Mouse (Mus musculus) lung, postnatal 0 days (tissue): ENCODE measurements around the gene Man1c1. TPM values are rescaled to one million over a fixed set of nuclear protein-coding genes. Genes with fewer than 3 reads are reported as not detected.
A peak's percentile ranks its signal among the peaks of the same experiment; 100 is the strongest.

Source experiments
- ATAC-seq: fragments of 200-750 bp; cut with Nextera tagmentation; 2 replicates; pipeline ENCODE4 v1.8.0; 2017; ENCODE audit warnings: moderate library complexity
- DNase-seq: peaks from one replicate; pipeline ENCODE4 v3.0.0-alpha.2; 2016; ENCODE audit warnings: low spot score
- H3K27ac ChIP-seq: fragments of 300-500 bp; sonication (generic); 2 replicates; pipeline ENCODE4 v1.5.1; 2014; ENCODE audit warnings: antibody characterized with exemption, mild to moderate bottlenecking, low read length, mixed read lengths
- H3K27me3 ChIP-seq: fragments of 300-500 bp; sonication (generic); replicated peaks from 2 replicates; pipeline ENCODE4 v1.6.1; 2014; ENCODE audit warnings: low read length, mixed read lengths; ENCODE audit not compliant: insufficient read depth
- H3K36me3 ChIP-seq: fragments of 300-500 bp; sonication (generic); 2 replicates; pipeline ENCODE4 v1.6.1; 2014; ENCODE audit warnings: low read length, mixed read lengths; ENCODE audit not compliant: insufficient read depth
- H3K4me1 ChIP-seq: fragments of 300-500 bp; sonication (generic); 2 replicates; pipeline ENCODE4 v1.6.1; 2014; ENCODE audit warnings: antibody characterized with exemption, low read depth, low read length, mixed read lengths; ENCODE audit not compliant: insufficient read depth
- H3K4me2 ChIP-seq: fragments of 300-500 bp; sonication (generic); replicated peaks from 2 replicates; pipeline ENCODE4 v1.6.1; 2014; ENCODE audit warnings: low read depth, mild to moderate bottlenecking, low read length, moderate library complexity, mixed read lengths
- H3K4me3 ChIP-seq: fragments of 300-500 bp; sonication (generic); 2 replicates; pipeline ENCODE4 v1.5.1; 2014; ENCODE audit warnings: low read depth, low read length
- H3K9ac ChIP-seq: fragments of 300-500 bp; sonication (generic); replicated peaks from 2 replicates; pipeline ENCODE4 v1.6.1; 2014; ENCODE audit warnings: low read depth, mild to moderate bottlenecking
- H3K9me3 ChIP-seq: fragments of 300-500 bp; sonication (generic); 2 replicates; pipeline ENCODE4 v1.6.1; 2016; ENCODE audit warnings: low read length, mixed read lengths
- CTCF ChIP-seq: IDR thresholded peaks from 2 replicates; pipeline ENCODE4 v1.5.1; 2016; ENCODE audit warnings: antibody characterized with exemption, mild to moderate bottlenecking
- EP300 ChIP-seq: IDR thresholded peaks from 2 replicates; pipeline ENCODE4 v1.6.1; 2016; ENCODE audit warnings: antibody characterized with exemption, mild to moderate bottlenecking, control low read depth
- WGBS: fragments of 180-500 bp; shearing (Covaris S2); extraction: QIAGEN DNeasy Blood & Tissue Kit; methylation state at CpG from one replicate; pipeline ENCODE4 v1.1.7; 2014; 5-methylcytosine and 5-hydroxymethylcytosine counted together
- polyA plus RNA-seq: library from polyadenylated mRNA; unstranded; fragments of >200 nt; fragmentation: Nextera tagmentation; extraction: Ambion mirVana; gene quantifications from 2 replicates; pipeline ENCODE4 v1.2.1, GENCODE M21; 2015

The Man1c1 gene
- polyA plus RNA-seq, 1 experiment from 2014 or later: 3.0 TPM

DNA sequence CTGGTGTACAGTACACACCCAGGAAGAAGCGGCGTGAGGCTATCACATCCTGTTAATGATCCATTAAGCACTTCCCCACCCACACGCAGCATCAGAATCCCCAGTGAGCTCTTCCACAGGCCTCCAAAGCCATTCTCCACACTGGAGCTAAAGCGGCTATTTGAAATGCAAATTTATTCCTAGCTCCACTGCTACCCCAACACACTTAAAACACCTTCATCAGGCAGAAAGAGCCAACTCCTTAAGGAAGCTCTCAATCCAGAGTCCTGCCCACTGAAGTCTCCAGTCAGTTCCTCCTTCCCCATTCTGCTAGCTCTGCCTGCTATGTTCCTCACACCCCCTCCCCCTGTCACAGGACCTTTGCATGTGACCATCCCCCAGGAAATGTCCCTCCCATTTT is 51.4 kb downstream of the Man1c1 start:
- H3K36me3 ChIP-seq: no peaks in the 10 kb centered on the region
- DNase-seq (no peak), ATAC-seq (no peak)
- 82% methylated on average over 4 of the region's 4 CpGs for WGBS
- no peaks in the 10 kb centered on the region for H3K27me3 ChIP-seq
- H3K9ac ChIP-seq: no peak overlapping the region
- H3K4me2 ChIP-seq: no peak overlapping the region
- no peak overlapping the region for H3K27ac ChIP-seq
- H3K9me3 ChIP-seq: no peaks in the 10 kb centered on the region
- no peaks in the 10 kb centered on the region for H3K4me1 ChIP-seq
- TF ChIP-seq EP300 (no peak), CTCF (no peak)
- no peak overlapping the region for H3K4me3 ChIP-seq

DNA sequence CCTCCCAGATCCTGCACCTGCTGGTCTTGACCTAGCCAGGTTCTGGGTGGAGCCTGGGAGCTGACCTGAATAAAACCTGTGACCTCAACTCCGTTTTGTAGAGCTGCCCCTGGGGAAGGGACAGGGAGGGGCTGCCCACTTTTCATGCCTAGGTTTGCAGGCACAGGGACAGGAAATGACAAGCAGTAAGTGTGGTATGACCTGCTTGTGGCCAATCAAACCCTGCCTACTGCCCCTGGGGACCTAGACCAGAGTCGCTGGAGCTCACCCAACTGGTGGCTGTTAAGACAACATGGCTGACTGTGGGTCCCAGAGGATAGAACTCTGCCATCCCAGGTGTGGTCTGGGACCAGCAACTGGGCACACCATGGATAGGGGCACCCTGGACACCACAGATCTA is 51.9 kb downstream of the Man1c1 start:
- no peak overlapping the region for H3K4me2 ChIP-seq
- DNase-seq (no peak), ATAC-seq (no peak)
- no peaks in the 10 kb centered on the region for H3K36me3 ChIP-seq
- H3K27me3 ChIP-seq: no peaks in the 10 kb centered on the region
- no peaks in the 10 kb centered on the region for H3K9me3 ChIP-seq
- H3K4me1 ChIP-seq: no peaks in the 10 kb centered on the region
- no peak overlapping the region for H3K27ac ChIP-seq
- TF ChIP-seq EP300 (no peak), CTCF (no peak)
- no peak overlapping the region for H3K9ac ChIP-seq
- WGBS: 60% methylated on average over 2 of the region's 2 CpGs
- no peak overlapping the region for H3K4me3 ChIP-seq

DNA sequence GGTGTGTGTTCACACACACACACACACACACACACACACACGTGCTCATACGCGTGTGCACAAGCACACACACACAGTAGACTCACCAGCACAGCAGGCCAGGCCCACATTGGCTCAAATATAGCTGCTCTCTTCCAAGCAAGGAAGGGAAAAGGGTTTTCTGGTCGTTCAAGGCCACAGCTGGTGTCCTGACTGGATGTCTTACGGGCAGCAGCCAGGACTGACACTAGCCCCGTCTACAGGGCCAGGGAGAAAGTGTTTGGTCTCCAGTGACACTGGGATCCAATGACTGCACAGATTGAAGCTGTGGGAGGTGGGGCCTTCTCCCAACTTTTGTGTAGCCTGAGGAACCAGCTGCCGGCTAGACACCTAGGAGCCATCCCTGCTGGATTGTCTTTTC is 52.7 kb downstream of the Man1c1 start:
- H3K27ac ChIP-seq: no peak overlapping the region
- no peak overlapping the region for H3K4me3 ChIP-seq
- H3K27me3 ChIP-seq: no peaks in the 10 kb centered on the region
- TF ChIP-seq EP300 (no peak), CTCF (peak; percentile 34)
- H3K9ac ChIP-seq: no peak overlapping the region
- ATAC-seq (peak; percentile 40; the same call in 1 of the 2 replicates), DNase-seq (no peak)
- 65% methylated on average over 7 of the region's 7 CpGs for WGBS
- H3K36me3 ChIP-seq: no peaks in the 10 kb centered on the region
- H3K4me1 ChIP-seq: no peaks in the 10 kb centered on the region
- no peaks in the 10 kb centered on the region for H3K9me3 ChIP-seq
- H3K4me2 ChIP-seq: no peak overlapping the region

DNA sequence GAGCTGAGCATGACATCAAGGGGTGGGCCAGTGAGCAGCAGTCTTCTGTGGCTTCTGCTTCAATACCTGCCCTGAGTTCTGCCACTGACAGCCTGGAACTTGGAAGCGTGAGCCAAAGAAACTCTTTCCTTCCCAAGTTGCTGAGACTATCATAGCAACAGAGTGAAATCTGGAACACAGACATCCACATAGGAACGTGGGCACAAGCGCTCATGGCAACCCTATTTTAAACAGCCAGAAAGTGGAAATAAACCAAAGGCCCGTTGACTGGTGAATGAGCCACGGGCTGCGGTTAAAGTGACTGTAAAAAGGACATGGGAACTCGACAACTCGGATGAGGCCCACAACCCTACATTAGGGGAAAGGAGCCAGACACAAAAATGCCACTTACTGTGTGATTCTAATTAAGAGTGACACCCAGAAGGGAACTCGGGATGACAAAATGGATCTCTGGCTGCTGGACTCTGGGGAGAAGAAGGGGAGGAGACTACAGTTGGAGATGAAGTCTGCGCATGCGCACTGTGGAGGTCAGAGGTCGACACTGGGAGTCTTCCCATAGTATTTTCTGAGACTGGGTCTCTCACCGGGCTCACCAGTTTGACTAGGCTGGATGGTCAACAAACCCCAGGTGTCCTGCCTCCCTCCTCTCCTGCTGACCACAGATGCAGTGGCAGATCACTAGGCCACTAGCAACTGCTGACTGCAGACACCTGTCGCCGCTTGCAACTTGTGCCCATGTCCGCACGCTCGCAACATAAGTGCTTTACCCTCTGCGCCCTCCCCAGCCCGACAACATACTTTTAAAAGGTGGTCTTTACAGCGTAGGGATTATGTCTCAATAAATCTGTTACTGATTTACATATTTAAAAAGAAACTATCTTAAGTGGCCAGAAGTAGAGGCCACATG is 58.8 kb downstream of the Man1c1 start:
- DNase-seq (no peak), ATAC-seq (no peak)
- no peaks in the 10 kb centered on the region for H3K27me3 ChIP-seq
- no peak overlapping the region for H3K4me2 ChIP-seq
- H3K9me3 ChIP-seq: no peaks in the 10 kb centered on the region
- no peaks in the 10 kb centered on the region for H3K4me1 ChIP-seq
- H3K4me3 ChIP-seq: no peak overlapping the region
- no peaks in the 10 kb centered on the region for H3K36me3 ChIP-seq
- TF ChIP-seq CTCF (no peak), EP300 (no peak)
- WGBS: 90% methylated on average over 21 of the region's 21 CpGs
- H3K27ac ChIP-seq: no peak overlapping the region
- H3K9ac ChIP-seq: no peak overlapping the region

DNA sequence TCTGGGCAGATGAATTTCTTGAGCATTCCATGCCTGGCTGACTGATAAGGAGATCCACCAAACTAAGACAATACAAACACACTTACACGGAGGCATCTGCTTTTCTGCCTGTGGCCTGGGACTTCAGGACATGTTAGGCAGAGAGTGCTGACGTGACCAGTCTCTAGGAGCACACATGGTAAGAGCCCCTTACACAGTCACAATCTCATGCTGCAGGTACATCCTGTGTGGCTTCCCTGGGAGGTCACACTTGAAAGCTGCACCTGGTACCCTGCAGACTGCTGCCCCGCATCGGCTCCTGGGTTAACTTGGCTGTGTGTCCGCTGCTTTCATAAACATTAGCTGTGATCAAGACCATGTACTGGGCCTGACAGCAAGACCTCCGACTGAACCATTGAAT is 59.7 kb downstream of the Man1c1 start:
- Histone ChIP-seq H3K4me2 (no peak overlapping the region), H3K4me3 (no peak overlapping the region), H3K9me3 (no peaks in the 10 kb centered on the region), H3K27ac (no peak overlapping the region), H3K9ac (no peak overlapping the region), H3K4me1 (no peaks in the 10 kb centered on the region), H3K27me3 (no peaks in the 10 kb centered on the region), H3K36me3 (no peaks in the 10 kb centered on the region)
- TF ChIP-seq CTCF (no peak), EP300 (no peak)
- DNase-seq: no peak
- ATAC-seq: no peak
- WGBS: 80% methylated on average over 6 of the region's 6 CpGs

DNA sequence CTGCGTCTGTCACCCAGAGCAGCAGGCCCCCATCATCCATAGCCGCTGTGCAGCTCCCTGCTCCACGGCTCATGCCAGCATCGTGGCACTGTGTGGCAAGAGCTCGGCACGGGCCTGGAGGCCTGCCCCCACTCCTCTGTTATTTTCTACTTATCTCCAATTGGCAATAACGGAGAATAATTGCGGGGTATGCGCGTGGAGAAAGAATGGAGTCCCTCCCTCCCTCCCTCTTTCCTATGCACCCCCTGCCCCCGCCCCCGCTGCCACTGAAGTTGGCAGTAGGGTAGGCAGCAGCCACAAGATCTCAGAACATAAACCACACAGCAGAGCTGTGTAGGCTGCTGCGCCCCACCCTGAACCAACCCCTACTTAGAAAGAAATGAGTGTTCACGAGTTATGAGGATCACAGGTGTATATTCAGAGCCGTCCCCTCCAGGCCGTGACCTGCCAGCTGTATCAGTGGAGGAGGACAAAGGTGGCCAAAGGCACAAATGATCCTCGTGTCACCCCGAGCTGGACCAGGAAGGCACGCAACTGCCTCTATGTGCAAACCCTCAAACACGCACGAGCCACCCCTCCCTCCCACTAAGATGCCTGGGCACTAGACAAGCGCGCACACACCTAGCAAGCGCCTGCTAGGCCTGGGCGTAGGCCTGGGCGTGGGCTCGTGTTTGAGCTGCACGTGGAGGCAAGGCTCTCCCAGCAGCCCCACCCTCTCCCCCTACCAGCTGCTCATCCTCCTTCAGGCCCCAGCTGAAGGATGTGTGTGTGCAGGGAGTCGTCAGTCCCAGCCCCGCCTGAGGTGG is 62.2 kb downstream of the Man1c1 start:
- no peak overlapping the region for H3K9ac ChIP-seq
- no peak for TF ChIP-seq EP300
- TF ChIP-seq CTCF: no peak
- H3K4me1 ChIP-seq: no peaks in the 10 kb centered on the region
- no peak overlapping the region for H3K4me2 ChIP-seq
- DNase-seq: no peak
- H3K36me3 ChIP-seq: no peaks in the 10 kb centered on the region
- no peaks in the 10 kb centered on the region for H3K27me3 ChIP-seq
- H3K9me3 ChIP-seq: no peaks in the 10 kb centered on the region
- H3K27ac ChIP-seq: no peak overlapping the region
- ATAC-seq: no peak
- H3K4me3 ChIP-seq: no peak overlapping the region
- WGBS: 77% methylated on average over 29 of the region's 30 CpGs
